Mouse (Mus musculus): Measurements from ENCODE around the gene Olfr771.
"Not testable (repeated sequence)": the region's sequence is repeated elsewhere in the genome, so short reads cannot be mapped to it uniquely, and the experiment has no call there.

Gene Olfr771

DNA sequence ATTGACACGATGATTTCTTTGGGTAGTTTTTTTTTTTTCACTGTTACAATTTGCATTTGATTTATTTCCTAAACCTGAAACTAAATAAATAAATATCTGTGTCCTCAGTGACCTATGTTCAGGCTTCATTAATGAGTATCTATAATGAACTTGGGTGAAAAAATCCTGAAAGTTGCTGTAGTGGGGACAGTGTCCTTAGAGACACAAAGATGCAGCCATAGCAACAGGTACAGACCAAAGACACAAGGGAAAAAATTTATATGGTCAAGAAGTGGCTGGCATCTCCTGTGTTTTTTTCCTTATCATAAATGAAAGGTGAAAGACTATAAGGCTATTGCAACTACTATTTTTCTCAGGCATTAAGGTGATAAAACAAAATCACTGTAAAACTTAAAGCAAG lies at the start of gene Olfr771:
Olfr771 (minus strand) TSS at position 101 of the 400 bp plus-strand sequence.
- no peak for DNase-seq

DNA sequence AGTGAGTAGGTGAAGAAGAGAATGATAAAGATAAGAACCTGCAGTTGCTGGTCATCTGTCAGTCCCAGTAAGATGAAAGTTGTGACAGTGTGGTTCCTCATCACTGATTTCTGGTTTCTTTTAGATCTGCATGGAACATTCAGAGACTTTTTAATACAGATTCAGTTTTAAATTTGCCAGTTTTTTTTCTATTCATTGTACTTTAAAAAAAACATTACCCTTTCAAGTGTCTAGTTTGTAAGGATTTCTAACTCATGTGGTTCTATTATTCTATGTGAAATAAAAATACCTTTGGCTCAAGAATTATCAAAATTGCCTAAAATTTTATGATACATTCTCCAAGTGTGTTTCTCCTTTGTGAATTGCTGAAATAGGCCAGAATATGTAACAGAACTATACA lies 22.8 kb upstream of the Olfr771 start, which contains the start of gene Olfr773:
Olfr773 (minus strand) TSS at position 101 of the 400 bp plus-strand sequence.
- not testable (repeated sequence) for DNase-seq

DNA sequence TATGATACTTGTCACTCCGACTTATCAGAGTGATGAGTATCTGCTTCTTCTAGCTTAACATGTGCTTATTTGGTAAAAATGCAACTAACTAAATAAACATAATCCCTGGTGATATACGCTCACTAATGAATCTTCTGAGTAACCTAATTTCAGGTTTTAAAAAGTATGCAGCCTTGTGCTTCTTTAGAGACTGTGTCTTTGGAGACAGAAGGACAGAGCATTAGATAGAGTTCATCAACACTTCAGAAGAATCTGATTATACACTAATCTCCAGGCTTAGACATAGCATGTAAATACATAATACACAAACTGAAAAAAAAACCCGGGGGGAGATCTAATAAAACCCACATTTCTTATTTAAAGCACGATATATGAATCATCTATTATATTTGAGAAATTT lies 13.3 kb upstream of the Olfr771 start, which contains the start of gene Olfr772:
Olfr772 (minus strand) TSS at position 101 of the 400 bp plus-strand sequence.
- DNase-seq = not testable (repeated sequence)

DNA sequence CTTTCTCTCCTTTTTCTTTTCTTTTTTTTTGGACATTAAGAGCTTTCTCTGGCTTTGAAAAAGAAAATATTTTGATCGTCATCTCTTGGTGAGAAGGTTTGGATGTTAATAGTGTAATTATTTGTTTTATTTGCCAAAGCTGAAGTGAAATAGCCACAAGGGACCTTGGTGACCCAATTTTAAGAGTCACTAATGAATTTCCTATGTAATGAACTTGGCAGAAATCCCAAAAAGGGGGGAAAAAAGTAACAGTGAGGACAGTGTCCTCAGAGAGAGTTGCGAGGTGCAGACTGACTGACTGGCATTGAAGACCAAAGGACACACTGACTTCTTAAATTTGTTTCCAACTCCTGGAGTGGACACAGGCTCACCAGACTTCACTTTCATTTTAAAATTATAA lies 25.7 kb downstream of the Olfr771 start, which contains the start of gene Olfr770:
Olfr770 (minus strand) TSS at position 101 of the 400 bp plus-strand sequence.
- DNase-seq = no peak

DNA sequence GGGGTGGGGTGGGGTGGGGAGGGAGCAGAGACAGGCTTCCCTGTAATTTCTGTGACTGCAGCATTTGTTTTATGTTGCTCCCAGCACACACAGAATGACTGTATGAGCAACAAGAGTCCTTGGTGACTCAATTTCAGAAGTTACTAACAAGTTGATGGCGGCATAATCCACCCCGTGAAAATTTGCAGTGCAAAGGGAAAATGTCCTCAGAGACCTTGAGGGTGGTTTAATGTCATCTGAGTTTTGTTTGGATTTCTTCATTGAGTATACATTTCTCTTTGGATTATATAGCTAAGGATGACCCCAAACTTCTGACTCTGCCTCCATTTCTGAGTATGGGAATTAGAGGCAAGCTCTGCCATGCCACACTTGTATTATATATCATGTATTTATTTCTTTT lies 46.8 kb downstream of the Olfr771 start, which contains the start of gene Olfr769:
Olfr769 (minus strand) TSS at position 101 of the 400 bp plus-strand sequence.
- no peak for DNase-seq

DNA sequence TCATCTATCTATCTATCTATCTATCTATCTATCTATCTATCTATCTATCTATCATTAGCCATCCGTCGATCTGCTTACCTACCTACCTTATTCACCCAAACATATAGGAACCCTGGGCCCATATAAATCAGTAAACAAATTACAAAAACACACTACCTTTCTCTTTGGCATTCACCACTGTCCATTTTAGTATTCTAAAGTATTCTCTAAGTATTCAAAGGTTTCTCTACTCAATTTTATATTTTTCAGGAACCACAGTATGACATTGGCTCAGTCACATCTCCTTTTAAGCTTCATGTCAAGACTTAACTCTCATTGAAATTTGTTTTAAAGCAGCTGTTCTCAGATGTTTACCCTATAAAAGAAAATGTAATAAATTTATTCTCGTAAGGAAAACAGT lies 49.4 kb downstream of the Olfr771 start:
- no peak for DNase-seq

Measured in kidney, adult 18-20 months (tissue).